Mouse (Mus musculus) embryonic facial prominence, embryonic 14.5 days (tissue): ENCODE results near the gene Itgae. TPM values are rescaled to one million over a fixed set of nuclear protein-coding genes. Genes with fewer than 3 reads are reported as not detected.
"Not testable (repeated sequence)": the region's sequence is repeated elsewhere in the genome, so short reads cannot be mapped to it uniquely, and the experiment has no call there.

Source experiments
- ATAC-seq: fragments of 200-750 bp; cut with Nextera tagmentation; 2 replicates; pipeline ENCODE4 v1.8.0; 2017; ENCODE audit warnings: low read depth, moderate number of reproducible peaks, moderate TSS enrichment
- DNase-seq: peaks from one replicate; pipeline ENCODE4 v3.0.0-alpha.2; 2015; ENCODE audit warnings: low spot score
- H3K27ac ChIP-seq: fragments of 300-500 bp; sonication (generic); replicated peaks from 2 replicates; pipeline ENCODE4 v1.5.1; 2014; ENCODE audit warnings: low read depth, mild to moderate bottlenecking, low read length, moderate library complexity
- H3K27me3 ChIP-seq: fragments of 300-500 bp; sonication (generic); replicated peaks from 2 replicates; pipeline ENCODE4 v1.6.1; 2014; ENCODE audit warnings: low read length; ENCODE audit not compliant: control insufficient read depth, insufficient read depth
- H3K36me3 ChIP-seq: fragments of 300-500 bp; sonication (generic); 2 replicates; pipeline ENCODE4 v1.6.1; 2014; ENCODE audit warnings: low read length, mixed read lengths; ENCODE audit not compliant: control insufficient read depth, insufficient read depth
- H3K4me1 ChIP-seq: fragments of 300-500 bp; sonication (generic); 2 replicates; pipeline ENCODE4 v1.6.1; 2014; ENCODE audit warnings: antibody characterized with exemption, low read length; ENCODE audit not compliant: control insufficient read depth, insufficient read depth
- H3K4me2 ChIP-seq: fragments of 300-500 bp; sonication (generic); 2 replicates; pipeline ENCODE4 v1.6.1; 2014; ENCODE audit warnings: low read depth, mild to moderate bottlenecking, low read length, moderate library complexity, mixed read lengths
- H3K4me3 ChIP-seq: fragments of 300-500 bp; sonication (generic); 2 replicates; pipeline ENCODE4 v1.5.1; 2014; ENCODE audit warnings: low read depth, mild to moderate bottlenecking, low read length
- H3K9ac ChIP-seq: fragments of 300-500 bp; sonication (generic); 2 replicates; pipeline ENCODE4 v1.6.1; 2014; ENCODE audit warnings: low read depth, mild to moderate bottlenecking, low read length, moderate library complexity, mixed read lengths
- H3K9me3 ChIP-seq: fragments of 300-500 bp; sonication (generic); 2 replicates; pipeline ENCODE4 v1.6.1; 2016; ENCODE audit warnings: low read length; ENCODE audit not compliant: control insufficient read depth
- WGBS: fragments of 180-500 bp; shearing (Covaris S2); extraction: QIAGEN DNeasy Blood & Tissue Kit; methylation state at CpG from one replicate; pipeline ENCODE4 v1.1.7; 2014; 5-methylcytosine and 5-hydroxymethylcytosine counted together
- polyA plus RNA-seq: library from polyadenylated mRNA; unstranded; fragments of >200 nt; fragmentation: Nextera tagmentation; extraction: Ambion mirVana; gene quantifications from 2 replicates; pipeline ENCODE4 v1.2.1, GENCODE M21; 2014

Gene Itgae
- polyA plus RNA-seq, 1 experiment from 2014 or later = 0.21 TPM

DNA sequence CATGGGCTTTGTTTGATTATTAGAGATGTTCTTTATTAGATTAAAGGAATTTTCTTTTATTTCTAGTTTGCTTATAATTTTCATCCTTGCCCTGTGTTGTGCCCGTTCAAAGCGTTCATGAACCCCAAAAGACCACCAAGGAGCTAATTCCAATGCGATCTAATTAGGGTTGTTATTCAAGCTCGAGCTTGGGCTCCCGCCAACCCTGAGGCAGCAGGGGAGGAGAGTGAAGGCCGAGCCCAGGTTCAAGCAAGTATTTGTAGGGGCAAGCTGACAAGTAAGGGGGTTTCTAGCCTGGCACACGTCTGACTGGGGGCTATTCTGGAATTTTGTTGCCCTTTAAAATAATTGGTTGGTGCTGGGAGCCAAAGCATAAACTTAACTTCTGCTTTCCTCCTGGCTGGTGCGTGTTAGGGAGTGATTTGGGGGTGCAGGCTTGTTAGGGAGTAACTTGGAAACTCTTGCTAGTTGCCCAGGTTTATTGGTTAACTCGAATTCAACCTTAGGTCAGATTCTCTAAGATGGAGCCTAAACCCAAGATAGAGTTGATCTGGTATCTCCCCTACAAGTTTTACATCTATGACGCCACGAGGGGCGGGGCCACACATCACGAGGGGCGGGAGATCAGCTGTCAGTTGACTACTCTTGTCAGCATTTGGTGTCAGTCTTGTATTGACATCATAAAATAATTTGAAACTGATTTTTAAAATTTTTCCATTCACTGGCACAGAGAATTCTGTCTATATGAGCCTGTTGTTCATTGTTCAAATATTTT lies 9.8 kb downstream of the Itgae start:
- no peak overlapping the region for H3K27ac ChIP-seq
- no peaks in the 10 kb centered on the region for H3K36me3 ChIP-seq
- no peaks in the 10 kb centered on the region for H3K27me3 ChIP-seq
- no peak overlapping the region for H3K9ac ChIP-seq
- H3K4me2 ChIP-seq = no peak overlapping the region
- DNase-seq (no peak), ATAC-seq (no peak)
- H3K4me3 ChIP-seq = no peak overlapping the region
- no peaks in the 10 kb centered on the region for H3K4me1 ChIP-seq
- WGBS = 64% methylated on average over 14 of the region's 14 CpGs
- H3K9me3 ChIP-seq = no peaks in the 10 kb centered on the region

DNA sequence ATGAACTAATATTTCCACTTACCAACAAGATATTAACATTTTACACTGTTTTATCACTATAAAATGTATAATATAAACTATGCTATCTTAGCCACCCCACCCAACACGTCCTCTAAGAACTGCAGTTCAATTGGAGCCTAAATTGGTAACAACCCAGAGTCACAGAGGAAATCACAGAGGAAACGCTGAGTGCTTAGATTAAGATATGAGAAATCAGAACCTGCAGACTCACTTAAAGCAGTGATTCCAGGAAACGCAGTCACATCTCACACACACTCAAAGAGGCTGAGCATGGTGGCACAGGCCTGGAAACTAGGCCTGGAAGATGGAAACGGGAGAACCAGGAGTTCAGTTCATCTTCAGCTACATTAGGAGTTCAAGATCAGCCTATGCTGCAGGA lies 10.9 kb downstream of the Itgae start:
- Histone ChIP-seq H3K4me1 (no peaks in the 10 kb centered on the region), H3K27ac (no peak overlapping the region), H3K4me2 (no peak overlapping the region), H3K9ac (no peak overlapping the region), H3K36me3 (no peaks in the 10 kb centered on the region), H3K4me3 (no peak overlapping the region), H3K9me3 (no peaks in the 10 kb centered on the region), H3K27me3 (no peaks in the 10 kb centered on the region)
- ATAC-seq = no peak
- no peak for DNase-seq
- 76% methylated on average over 4 of the region's 4 CpGs for WGBS

DNA sequence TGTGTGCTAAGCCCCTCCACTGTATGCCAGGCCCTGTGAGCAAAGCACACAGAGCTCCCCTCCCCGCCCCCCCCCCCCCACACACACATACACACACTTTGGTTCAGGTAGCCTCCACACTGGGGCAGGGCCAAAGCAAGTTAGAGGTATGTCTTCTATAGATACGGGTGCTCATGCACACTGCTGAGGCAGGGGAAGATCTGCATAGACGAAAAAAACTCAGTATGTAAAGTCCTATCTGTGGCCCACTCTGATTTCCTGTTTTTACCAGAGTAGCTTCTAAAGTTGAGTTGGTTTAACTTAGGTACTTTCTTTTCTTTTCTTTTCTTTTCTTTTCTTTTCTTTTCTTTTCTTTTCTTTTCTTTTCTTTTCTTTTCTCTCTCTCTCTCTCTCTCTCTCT lies 14.9 kb downstream of the Itgae start:
- Histone ChIP-seq H3K4me3 (no peak overlapping the region), H3K9me3 (no peaks in the 10 kb centered on the region), H3K4me2 (no peak overlapping the region), H3K27ac (no peak overlapping the region), H3K36me3 (no peaks in the 10 kb centered on the region), H3K27me3 (no peaks in the 10 kb centered on the region), H3K9ac (no peak overlapping the region), H3K4me1 (no peaks in the 10 kb centered on the region)
- DNase-seq = no peak
- WGBS = 59% methylated on average over 3 of the region's 3 CpGs
- no peak for ATAC-seq

DNA sequence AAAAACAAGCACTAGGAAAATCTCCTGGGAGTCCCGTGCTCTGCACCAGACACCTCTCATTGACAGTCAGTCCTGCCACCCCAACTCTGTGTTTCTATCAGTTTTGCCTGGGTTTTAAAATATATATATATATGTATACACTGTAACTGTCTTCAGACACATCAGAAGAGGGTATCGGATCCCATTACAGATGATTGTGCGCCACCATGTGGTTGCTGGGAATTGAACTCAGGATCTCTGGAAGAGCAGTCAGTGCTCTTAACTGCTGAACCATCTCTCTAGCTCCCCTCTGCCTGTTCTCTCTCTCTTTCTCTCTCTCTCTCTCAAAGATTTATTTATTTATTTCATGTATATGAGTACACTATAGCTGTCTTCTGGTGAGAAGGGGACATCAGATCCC lies 17.0 kb downstream of the Itgae start:
- 28% methylated on average over 3 of the region's 3 CpGs for WGBS
- H3K36me3 ChIP-seq, H3K4me3 ChIP-seq, H3K27ac ChIP-seq, H3K27me3 ChIP-seq, H3K4me1 ChIP-seq, H3K9ac ChIP-seq, H3K9me3 ChIP-seq, ATAC-seq, DNase-seq, H3K4me2 ChIP-seq: not testable (repeated sequence)

DNA sequence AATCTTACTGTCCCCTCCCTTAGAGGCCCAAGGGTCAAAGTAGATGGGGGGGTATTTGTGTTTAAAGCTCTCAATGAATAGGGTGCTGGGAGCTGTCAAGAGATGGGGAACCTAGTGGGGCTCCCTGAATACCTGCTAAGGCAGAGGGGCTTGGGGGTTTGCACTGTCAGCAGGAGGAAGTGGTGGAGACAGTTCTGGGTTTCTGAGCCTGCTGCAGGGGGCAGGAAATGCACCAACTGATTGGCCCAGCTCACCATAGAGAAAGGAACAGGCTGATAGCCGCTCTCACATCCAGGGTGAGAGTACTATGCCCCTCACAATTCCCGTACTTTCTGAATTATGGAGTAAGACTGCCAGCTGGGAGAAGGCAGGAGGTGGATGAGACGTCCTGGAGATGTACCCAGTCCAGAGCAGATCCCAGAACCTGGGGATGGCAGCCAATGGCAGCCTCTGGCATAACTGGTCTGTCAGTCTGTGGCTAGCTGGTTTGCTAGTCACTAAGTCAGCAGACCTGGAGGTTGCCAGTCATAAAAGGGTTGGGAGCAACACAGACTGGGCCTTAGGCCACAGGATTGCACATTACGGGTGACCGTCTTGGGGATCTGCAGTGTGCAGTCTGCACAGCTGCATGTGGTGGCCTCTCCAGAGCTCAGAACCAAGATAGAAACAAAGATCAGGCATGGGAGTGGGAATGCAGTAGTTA lies 18.0 kb downstream of the Itgae start:
- Histone ChIP-seq H3K27me3 (no peaks in the 10 kb centered on the region), H3K9ac (no peak overlapping the region), H3K4me1 (no peaks in the 10 kb centered on the region), H3K27ac (no peak overlapping the region), H3K36me3 (no peaks in the 10 kb centered on the region), H3K4me2 (no peak overlapping the region), H3K9me3 (no peaks in the 10 kb centered on the region), H3K4me3 (no peak overlapping the region)
- 73% methylated on average over 5 of the region's 5 CpGs for WGBS
- DNase-seq (no peak), ATAC-seq (no peak)

GRCm38 (mm10) chr11:73108898-73109625 lies 18.7 kb downstream of the Itgae start:
- ATAC-seq (no peak), DNase-seq (no peak)
- H3K9ac ChIP-seq = no peak overlapping the region
- no peaks in the 10 kb centered on the region for H3K4me1 ChIP-seq
- H3K36me3 ChIP-seq = no peaks in the 10 kb centered on the region
- no peaks in the 10 kb centered on the region for H3K9me3 ChIP-seq
- H3K27me3 ChIP-seq = no peaks in the 10 kb centered on the region
- WGBS = 73% methylated on average over 14 of the region's 14 CpGs
- no peak overlapping the region for H3K27ac ChIP-seq
- no peak overlapping the region for H3K4me3 ChIP-seq
- H3K4me2 ChIP-seq = no peak overlapping the region

DNA sequence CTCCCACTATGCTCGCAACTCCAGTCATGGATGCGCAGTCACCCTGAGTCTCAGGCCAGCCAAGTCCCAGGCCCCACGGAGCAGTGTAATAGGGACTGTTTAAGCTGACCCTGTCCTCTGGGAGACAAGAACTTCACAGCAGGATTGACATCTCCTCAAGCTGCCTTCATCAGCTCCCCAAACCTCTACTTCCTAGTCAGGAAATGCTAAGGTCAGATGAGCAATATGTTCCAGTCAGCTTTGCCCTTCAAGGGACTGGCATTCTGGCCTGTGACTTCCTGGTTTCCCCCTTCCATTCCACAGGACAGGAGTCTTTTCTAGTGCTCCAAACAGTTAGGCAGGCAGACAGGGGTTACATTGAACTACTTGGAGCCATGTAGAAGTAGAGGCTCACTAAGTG lies 19.6 kb downstream of the Itgae start:
- 83% methylated on average over 3 of the region's 3 CpGs for WGBS
- Histone ChIP-seq H3K27me3 (no peaks in the 10 kb centered on the region), H3K36me3 (no peaks in the 10 kb centered on the region), H3K9ac (no peak overlapping the region), H3K27ac (no peak overlapping the region), H3K4me1 (no peaks in the 10 kb centered on the region), H3K4me3 (no peak overlapping the region), H3K9me3 (no peaks in the 10 kb centered on the region), H3K4me2 (no peak overlapping the region)
- no peak for ATAC-seq
- no peak for DNase-seq

- H3K4me2 ChIP-seq = no peak overlapping the region
- no peak overlapping the region for H3K27ac ChIP-seq
- no peak overlapping the region for H3K9ac ChIP-seq
- H3K27me3 ChIP-seq = no peaks in the 10 kb centered on the region
- H3K36me3 ChIP-seq = no peaks in the 10 kb centered on the region
- no peaks in the 10 kb centered on the region for H3K9me3 ChIP-seq
- no peaks in the 10 kb centered on the region for H3K4me1 ChIP-seq
- no peak for ATAC-seq
- DNase-seq = no peak
- H3K4me3 ChIP-seq = no peak overlapping the region
- WGBS = 67% methylated on average over 6 of the region's 6 CpGs
These were observed 21.0 kb downstream of the Itgae start for GRCm38 (mm10) chr11:73111414-73111813.
